Mouse (Mus musculus) layer of hippocampus, adult 9-11 months (tissue): Measurements from ENCODE around the gene Cxcr6.
A peak's percentile ranks its signal among the peaks of the same experiment; 100 is the strongest.
"Not testable (repeated sequence)": the region's sequence is repeated elsewhere in the genome, so short reads cannot be mapped to it uniquely, and the experiment has no call there.

Experiments used
- DNase-seq: peaks from one replicate; pipeline ENCODE4 v3.0.0; 2022

The Cxcr6 gene

DNA sequence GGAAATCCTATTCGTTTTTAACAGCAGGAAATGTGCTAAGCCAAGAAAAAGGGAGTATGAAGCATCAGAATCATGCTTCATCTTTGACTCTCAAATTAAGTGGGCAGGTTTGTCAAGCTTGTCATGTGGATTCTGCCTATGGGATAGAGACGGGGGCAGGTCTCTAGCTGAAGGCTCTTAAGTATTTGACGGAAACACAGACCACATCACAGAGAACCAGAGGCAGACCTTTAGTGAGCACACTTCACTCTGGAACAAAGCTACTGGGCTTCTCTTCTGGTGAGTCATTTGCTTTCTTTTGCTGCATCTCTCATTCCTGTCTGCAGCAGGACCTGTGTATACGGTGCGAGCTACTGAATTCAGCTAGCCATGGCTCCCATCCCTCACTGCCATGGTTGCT, at the start of gene Cxcr6:
Cxcr6 (plus strand) TSS at position 209 of the 400 bp plus-strand sequence.
- DNase-seq, result no peak

DNA sequence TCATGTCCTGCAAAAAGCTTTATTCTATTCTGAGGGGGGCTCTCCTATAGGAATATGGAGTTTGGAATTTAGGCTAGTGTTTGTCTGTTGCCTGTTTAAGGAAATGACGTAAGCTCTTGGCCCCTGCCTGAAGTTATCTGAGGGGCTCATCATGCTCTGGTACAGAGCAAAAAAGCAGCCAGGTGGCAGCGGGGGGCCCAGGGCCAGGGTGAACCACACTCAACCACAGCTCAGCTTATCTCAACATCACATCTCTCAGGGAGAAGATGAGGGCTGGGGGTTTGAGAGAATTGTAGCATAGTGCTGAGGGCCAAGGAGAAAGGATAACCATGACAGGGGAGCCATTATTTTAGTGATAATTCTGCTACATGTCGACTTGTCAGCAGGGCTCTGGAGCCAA, 49.5 kb upstream of the Cxcr6 start:
- no peak for DNase-seq

DNA sequence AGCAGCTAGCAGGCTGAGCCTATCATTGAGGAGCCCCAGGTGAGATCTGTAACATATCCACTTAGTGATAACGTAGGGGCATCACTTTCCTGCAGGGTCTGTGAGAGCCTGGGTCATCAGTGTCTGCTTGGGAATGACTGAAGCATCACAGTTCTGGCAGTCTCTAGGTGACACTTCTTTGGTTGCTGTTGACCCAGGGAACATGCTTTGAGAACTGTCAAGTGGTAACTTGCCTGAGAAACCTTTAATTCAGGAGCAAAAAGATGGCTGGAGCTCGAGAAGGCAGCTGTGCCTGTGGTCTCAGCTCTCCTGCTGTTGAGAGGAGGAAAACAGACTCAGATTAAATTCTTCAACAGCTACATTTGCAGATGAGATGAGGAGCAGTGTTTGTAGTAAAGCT, 48.9 kb upstream of the Cxcr6 start:
- no peak for DNase-seq

DNA sequence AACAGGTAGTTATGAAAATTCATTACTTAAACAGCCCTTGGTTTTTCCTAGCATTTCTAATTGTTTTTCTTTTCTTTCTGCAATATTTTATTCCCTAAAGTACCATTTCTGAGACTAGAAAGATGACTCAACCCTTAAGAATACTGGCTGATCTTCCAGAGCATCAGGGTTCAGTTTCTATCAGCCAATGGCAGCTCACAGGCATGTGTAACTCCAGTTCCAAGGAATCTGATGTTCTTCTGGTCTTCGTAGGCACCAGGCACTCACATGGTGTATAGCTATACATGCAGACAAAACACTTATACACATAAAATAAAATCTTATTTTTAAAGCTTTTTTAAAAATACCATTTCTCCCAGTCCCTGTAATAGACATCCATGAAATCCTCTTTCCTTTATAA, 48.1 kb upstream of the Cxcr6 start:
- no peak for DNase-seq

DNA sequence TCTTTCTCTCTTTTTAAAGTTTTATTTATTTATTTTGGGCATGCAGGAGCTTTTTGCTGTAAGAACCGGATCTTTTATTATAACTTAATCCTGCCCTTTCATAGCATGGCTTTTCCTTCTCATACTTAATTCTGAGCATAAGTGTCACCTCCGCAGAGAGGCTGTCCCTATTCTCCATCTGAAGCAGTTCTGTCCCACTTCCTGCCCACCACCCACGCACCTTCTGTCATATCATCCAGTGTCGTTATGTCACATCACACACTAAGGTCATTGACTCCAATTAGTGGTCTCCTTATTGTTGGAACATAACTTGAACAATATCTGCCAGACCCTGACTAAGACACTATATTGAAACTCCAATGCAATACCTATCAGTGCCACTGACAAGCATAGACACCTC, 47.6 kb upstream of the Cxcr6 start:
- no peak for DNase-seq

DNA sequence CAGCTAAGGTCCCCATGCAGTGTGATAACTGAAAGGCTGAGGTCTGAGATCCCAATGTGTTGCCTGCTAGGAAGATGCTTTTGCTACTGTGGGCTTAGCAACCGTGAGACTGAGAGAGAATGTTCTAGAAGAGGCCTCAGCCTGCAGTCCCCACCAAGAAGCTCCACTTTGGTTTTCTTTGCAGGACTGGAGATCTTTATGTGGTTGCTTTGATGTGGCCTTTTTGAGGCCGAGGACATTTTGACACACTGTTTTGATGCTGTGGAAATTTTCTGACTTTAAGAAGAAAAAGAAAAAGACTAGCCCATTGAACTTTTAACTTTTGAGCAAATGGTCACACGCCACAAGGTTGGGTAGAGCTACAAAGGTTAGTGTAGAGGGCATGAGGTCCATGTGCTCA, 45.5 kb upstream of the Cxcr6 start:
- no peak for DNase-seq

DNA sequence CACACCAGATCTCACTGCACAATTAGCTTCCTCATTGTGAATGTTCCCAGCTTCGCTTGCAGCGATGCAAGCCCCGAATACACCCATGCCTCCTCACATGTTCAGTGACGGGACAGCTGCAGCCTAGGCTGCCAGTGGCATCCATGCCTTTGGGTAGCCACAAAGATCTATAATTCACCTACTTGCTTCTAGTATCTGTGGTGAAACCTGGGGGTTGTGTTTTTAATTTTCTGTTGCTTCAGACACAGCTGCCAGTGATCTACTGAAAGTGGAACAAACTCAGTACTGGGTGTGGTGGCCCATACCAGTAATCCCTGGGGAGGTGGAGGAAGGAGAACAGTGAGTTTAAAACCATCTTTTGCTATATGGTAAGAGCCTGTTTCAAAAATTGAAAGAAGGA, 43.4 kb upstream of the Cxcr6 start:
- no peak for DNase-seq

DNA sequence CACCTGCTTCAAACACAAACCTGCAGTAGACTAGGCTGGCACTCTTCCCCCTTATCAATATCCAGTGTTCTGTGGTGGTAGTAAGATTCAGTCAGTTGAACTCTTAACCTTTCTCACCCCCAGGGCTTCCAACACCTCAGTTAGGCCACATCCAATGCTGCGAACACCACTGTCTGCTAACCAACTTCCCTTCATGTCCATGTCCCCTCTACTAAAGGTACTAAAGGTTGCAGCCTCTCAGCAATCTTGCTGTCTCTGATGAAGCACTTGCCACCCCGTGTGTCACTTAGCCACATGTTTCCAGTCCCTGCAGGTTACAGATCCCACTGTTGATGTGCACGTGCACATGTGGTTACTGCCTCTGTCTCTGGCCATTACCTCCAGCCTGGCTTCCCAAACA, 42.5 kb upstream of the Cxcr6 start:
- no peak for DNase-seq

DNA sequence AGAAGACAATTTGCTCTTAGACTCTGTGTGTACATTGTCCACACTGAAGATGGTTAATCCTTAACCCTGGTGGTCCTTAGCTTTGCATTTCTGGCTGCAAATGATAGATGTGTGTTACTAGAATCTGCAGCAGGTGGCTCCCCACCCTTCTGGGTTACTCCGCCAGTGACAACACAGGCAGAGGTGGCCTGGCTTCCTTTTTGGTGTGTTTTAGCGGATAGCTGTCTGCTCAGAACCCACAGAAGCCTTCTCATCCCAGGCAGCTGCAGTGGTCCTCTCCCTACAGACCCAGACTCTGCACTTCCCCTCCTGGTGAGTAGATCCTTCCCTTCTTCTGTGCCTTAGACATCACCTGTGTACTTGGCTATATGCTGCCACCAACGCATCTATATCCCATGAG, 39.3 kb upstream of the Cxcr6 start:
- DNase-seq, result no peak

DNA sequence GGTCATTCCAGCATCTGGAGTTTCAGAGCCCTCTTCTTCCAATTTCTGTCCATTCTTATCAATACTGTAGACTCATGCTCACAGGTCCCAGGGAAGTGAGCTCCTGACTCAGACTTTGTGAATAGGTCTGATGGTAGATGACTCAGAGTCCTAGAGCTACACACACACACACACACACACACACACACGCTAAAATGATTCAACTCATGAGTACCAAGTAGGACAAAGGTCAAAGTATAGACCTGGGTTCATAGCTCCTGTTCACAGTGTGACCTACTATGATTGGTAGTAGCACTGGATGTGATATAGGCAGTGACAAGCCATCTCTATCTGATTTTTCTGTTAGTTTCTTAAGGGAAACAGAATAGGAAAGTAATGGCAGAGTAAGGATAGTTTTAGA, 37.8 kb upstream of the Cxcr6 start:
- no peak for DNase-seq

DNA sequence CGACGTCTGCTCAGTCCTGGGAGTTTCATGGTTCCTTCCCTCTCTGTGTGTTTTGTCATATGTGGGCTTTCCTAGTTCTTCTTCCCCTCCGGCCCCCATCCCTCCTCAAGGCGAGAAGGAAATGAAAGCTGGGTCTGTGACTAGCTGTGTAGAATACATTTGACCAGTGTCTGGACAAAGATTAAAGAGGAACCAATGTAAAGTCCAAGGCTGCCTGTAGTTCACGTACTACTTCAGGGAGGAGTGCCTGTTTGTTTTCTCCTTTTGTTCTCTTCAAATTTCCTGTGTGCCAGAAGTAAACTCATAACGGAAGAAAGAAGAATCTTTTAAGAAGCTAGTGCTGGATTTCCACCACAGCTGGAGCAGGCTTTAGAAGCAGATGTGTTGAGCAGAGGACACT, 36.7 kb upstream of the Cxcr6 start:
- peak; percentile 10 for DNase-seq

DNA sequence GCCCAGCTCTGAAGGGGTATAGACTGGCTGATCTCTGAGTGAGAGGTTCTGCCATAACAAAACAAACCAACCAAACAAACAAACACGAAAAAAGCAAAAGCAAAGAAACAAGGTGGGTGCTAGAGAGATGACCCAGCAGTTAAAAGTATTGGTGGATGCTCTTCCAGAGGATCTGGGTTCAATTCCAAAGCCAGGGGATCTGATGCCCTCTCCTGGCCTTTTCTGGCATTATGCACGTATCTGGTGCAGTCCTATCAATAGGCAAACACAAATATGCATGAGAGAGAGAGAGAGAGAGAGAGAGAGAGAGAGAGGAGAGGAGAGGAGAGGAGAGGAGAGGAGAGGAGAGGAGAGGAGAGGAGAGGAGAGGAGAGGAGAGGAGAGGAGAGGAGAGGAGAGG, 33.0 kb upstream of the Cxcr6 start:
- not testable (repeated sequence) for DNase-seq

DNA sequence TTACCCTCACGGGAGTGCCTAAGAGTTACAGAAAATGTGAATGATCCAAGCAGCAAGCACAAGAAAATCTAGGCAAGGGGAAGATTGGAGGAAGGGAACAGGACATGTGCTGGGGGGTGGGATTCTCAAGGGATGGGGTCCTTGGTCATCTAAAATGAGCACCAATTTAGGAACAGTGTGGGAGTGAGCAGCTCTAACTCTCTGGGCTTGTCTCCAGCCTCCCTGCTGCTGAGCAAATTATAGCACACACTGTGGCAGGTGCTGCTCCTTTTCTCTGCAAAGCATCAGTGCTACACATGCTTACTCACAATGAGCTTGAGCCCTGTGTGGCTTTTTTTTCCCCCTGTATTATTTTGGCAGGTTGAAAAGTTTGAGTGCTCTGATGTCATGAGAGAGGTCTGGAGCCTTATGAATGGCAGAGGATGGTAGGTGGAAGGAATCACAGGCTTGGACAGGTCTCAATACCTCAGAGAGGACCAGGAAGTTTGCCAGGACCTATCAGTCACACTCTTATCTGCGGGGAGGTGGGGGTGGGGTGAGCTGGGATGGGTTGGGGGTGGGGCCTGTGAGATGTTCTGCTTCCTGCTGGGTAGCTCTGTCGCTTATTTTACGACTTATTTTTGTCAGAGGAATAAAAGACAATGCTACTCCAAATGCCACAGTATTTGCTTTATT, 17.3 kb upstream of the Cxcr6 start:
- DNase-seq, result peak; percentile 17

DNA sequence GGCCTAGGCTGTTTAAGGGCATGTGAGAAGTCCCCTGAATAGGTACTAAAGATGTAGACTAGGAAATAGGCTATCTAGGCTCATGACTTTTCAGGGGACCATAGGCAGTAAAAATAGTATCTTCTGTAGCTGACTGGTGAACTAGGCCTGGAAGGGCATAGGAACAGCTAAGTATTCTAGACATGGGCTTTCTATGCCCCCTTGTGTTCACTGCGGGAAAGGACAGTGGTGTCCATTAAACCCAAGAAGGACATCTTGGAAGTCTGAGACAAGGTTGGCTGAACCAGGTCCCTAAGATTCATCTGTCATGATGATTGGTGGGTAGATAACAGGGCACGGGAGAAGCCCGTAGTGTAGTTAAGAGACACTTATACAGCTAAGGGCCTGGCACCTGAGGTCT, 10.1 kb upstream of the Cxcr6 start:
- DNase-seq, result peak; percentile 21

DNA sequence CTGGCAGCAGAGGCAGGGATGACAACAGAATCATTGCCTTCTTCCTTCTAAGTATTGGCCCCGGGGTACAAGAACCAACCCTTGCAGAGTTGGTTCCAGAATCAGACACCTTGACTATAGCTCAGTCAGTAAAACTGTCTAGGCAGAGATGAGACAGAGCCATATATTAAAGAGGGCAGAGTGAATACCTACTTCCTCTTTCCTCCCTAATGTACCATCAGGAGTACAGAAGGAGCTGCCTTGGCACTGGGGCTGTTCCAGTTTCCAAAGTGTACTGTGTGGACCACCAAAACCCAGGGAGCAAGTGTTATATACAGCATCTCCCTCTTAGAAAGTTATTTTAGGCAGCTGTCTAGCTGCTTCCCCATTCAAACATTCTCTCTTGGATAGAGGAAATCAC, 4.7 kb upstream of the Cxcr6 start:
- no peak for DNase-seq

DNA sequence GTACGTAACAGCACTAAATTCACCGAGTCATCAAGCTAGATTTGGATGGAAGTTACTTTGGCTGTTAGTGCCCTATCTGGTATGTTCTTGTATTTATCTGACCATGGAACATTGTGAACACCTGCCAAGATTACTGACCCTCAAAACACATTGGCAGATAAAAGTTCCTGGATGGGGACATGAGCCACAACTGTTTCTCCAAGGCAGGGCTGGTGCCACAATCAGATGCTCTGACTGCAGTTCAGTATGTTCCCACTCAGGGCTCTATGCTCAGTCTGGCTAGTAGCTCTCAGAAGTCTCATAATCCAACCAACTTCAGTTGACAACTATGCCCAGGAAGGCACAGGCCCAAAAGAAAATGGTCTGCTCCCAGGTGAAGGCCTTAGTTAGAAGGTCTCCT, 3.9 kb upstream of the Cxcr6 start:
- DNase-seq, result no peak

DNA sequence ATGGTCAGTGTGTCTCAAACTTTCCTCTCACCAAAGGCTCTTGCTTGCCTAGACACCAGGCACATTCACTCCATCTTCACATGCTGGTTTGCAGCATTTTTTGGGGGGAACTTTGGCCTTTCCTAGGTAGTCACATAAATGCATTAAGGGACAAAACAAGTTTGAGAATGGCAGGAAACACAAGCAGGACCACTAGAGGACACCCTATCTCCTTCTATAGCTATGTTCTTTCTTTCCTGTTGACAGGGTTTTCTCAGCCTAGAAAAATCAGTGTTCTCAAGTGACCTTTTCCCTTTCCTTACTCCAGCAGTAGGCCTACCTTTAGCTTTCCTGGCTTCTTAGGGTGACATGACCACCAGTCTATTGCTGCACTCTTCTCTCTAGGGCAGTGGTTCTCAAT, 3.4 kb upstream of the Cxcr6 start:
- no peak for DNase-seq

DNA sequence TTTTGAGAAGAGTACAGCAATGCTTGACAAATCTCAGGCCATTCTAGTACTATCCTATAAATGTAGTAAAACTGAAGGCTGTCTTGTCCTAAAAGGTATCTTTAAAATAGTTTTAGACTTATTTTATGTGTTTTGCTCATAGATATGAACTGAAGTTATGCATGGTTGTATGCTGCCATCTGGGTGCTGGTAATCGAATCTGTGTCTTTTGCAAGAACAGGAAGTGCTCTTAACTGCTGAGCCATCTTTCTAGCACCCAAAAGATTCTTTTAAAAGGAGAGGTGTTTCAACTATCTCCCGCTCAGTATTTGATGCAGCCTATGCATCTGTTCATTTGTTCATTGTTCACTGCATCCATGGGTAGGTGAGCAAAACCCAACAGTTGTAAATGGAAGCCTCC, 1.0 kb upstream of the Cxcr6 start:
- DNase-seq, result no peak

DNA sequence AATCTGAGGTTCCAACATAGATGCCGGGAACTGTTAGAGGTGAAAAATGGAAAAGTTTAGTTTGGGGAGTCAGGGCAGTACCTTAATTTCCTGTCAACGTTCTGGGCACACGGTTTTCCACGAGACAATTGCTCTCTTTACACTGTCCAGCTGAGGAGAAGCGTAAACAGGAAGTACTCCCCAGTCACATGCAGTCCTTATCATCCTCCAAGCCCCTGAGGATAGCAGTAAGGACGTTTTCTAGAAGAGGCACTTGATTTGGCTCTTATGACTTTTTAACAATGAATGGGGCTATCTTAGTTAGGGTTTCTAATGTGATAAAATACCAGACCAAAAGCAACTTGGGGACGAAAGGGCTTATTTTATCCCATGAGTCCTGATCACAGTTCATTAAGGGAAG, 2.3 kb downstream of the Cxcr6 start:
- DNase-seq, result no peak

DNA sequence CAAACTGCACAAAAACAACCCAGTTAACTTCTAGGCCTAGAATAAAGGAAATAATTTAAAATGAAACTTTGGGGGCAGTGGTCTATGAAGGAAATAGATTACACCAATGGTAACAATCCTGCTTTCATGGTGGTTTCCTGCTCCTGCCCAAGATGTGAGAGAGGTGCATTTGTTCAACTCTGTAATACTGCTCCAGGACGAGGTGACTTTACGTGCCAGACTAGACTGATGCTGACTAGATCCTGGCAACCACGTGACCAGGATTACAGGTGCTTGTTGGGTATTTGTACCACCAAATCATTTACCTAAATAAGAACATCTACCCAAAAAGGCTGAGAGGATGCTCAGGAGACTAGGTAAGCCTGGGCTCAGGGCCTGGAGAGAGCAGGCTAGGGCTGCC, 5.6 kb downstream of the Cxcr6 start:
- DNase-seq, result no peak

DNA sequence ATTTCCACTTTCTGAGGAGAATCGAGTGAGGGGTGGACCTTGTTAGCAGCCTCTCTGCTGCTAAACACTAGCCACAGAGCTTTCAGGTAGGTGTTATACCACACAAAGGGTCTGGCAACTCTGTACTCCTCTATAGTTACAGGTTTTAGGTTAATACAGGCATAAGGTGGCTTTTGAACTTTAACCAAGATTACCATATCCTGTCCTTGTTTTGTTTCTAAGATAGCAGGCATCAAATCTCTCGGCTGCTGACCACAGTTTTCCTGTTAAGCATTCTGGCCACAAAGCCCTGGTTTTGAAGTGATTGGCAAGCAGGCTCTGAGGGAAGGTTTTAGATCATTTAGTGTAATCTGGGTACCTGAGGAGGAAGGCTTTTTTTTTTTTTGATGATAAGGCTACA, 8.1 kb downstream of the Cxcr6 start:
- no peak for DNase-seq

DNA sequence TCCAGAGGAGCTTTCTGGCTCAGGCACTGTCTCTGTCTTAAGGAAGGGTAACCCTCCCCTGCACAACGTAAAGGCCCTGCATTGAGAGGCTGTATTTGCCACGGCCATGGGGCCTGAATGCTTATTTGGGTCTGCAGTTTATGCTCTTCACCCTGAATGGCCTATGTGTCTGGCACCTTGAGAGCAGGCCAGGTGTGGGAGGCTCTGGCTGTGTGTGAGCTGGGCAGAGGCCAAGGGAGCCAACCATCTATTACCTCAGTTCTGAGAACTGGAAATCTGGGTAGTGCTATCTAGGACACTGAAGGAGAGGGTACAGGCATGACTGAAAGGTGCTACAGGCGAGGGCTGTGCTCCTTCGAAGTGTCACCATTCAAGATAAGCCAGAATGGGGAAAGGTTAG, 8.5 kb downstream of the Cxcr6 start:
- DNase-seq, result no peak

DNA sequence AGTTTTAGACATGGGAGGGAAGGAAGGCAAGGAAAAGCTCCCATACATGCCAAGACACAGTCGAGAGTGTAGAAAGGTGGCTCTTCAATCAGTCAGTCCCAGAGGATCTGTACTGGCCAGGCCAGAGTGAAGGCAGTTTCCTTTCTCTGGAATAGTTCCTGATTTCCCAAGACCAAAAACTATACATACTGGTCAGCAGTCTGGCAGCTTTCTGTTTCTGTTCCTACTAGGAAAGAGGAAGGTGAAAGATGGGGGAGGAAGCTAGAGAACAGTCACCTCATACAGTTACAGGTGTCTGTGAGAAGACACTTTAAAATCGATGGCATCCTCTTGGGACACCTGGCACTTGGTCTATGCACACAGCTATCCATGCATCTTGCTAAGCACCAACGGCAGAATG, 9.2 kb downstream of the Cxcr6 start:
- no peak for DNase-seq

DNA sequence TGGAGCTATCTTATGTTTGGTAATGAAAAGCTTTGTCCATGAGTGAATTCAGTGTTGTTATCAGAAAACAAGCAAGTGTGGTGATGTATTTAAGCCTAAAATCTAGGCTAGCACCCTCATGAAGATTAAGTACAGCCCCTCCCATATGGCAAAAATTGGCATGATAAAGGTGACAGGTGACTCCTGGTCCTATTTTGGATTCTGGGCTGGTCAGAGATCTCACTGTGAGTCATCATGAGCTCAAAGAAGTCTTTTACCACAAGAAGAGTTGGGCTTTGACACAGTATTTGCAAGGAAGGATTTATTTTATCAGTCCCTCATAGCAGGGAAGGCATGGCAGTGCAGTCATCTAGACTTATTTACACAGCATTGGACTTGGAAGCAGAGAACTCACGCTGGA, 9.7 kb downstream of the Cxcr6 start:
- DNase-seq, result no peak

DNA sequence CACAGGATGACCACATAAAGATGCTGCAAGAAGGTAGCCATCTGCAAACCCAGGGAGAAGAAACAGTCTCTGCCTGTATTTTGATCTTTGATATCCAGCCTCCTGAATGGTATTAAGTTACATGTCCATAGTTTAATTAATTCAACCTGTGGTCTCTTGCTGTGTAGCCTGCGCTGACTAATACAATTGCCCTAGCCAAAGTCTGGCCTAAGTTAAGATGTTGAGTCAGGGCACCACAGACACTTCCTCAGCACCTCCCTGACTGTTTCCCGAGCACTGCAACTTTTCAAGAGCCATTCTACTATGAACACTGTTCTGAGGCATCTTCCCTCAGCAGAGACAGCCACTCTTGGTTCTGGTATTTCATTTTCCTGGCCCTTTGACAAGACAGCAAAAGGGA, 12.3 kb downstream of the Cxcr6 start:
- no peak for DNase-seq

DNA sequence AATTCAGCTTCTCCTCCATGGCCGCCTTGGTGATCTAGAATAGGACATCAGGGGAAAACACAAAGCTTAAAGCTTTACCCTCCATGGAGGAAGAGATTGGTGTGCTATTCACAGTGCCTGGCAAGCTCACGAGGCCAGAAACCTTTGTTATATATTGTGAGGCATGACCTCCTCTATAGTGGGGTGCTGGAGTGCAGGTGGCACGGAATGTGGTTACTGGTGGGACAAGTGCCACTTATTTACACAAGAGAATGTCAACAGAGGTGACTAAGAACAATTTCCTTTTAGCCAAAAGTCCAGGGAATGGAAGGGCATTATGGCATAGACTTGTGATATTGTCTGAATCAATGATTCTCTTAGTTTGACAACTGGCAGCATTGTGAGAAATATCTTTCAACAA, 20.4 kb downstream of the Cxcr6 start:
- DNase-seq, result no peak
